Mouse (Mus musculus): Measurements from ENCODE around the gene Nrxn1.

DNA sequence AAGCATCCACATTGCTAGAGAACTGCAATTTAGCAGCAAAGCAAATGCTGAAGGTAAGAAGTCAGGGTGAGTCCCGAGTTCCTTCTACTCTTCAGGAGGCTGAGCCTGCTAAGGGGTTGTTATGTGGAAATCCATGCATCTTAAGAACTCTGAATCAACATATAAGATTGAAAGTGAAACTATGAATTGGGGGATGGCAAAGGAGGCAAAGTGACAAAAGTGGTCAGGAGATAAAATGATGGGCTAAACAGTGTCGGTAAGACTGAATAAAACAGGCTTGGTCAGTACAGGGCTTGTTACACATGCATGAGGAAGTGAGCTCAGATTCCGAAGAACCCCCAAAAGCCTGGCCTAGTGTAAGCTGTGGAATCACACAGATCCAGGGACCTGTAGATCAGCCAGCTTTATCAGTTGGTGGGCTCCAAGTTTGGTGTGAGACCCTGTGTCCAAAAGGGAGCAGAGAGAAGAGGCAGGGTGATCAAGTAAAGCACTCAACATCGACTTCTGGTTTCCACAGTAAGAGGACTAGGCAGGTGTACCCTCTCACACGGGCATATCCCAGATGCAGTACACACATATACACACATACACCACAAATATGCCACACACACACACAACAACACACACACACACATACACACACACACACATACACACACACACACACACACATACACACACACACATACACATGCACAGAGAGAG lies 85.3 kb downstream of the Nrxn1 start:
- TF ChIP-seq POLR2A (IDR thresholded peaks at IDR 0.05; ENCODE audit: low read depth, low read length) (no peak), CTCF (conservative IDR thresholded peaks at IDR 0.05; ENCODE audit: insufficient read depth, insufficient read length, low read depth, low read length) (no peak)

All from kidney, adult 2 months (tissue).